Mouse (Mus musculus) cortical plate, adult 2 months (tissue): Measurements from ENCODE around the gene Xcl1.

Experiments
- CTCF ChIP-seq: fragments of 200-500 bp; IDR thresholded peaks from 2 replicates; pipeline ENCODE4 v1.5.1; 2011; ENCODE audit warnings: mild to moderate bottlenecking, control low read depth, low read length; ENCODE audit not compliant: insufficient read depth; ENCODE audit errors: extremely low read depth
- POLR2A ChIP-seq: fragments of 200-500 bp; IDR thresholded peaks from 2 replicates; pipeline ENCODE4 v1.6.1; 2011; ENCODE audit warnings: mild to moderate bottlenecking, low read length, control low read depth; ENCODE audit not compliant: insufficient read depth; ENCODE audit errors: extremely low read depth

DNA sequence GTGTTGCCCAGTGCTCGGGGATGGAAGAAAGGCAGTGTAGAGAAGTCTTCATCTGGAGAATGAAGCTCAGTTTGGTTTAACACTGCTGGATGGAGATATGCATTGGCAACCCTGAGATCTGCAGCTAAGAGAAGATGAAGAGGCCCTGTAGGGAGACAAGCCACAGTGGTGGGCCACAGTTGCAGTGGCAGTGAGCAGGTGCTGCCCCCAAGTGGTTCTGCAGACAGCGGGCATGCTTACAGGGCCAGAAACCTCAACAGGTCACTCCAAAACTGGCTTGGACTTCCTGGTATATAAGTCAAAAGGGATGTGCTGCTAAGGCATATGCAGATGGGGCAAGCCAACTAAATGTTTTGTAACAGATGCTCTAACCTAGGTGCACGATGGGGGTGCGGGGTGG is 30.3 kb downstream of the Xcl1 start:
- TF ChIP-seq POLR2A, result no peak
- peak; percentile 64 for TF ChIP-seq CTCF
